Mouse (Mus musculus): ENCODE results near the gene Tst. TPM values are rescaled to one million over a fixed set of nuclear protein-coding genes. Genes with fewer than 3 reads are reported as not detected.

Tst gene
- total and polyA plus RNA-seq, 3 experiments = 0.56 to 2.0 (median 0.67) TPM

DNA sequence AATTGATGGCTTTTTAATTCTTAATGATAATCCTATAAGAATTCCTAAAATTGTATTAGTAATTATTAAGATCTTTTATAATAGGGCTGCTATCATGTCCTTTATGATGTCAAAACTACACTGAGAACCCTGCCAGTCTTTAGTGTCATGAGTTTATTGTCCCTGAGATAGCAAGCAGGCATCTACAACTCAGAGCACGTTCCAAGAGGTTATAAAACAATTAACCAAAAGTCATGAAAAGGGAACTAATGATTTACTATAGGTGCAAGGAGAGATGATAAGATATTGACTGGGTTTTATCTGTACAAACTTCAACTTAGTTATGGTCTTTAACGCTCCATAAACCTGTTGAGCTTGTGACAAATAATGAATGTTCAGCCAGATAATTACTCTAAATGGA is 39.8 kb downstream of the Tst start:
- Histone ChIP-seq H3K4me3 (replicated peaks in 1 of 3; ENCODE audit: low read depth in 2 of 3, low read length in 2 of 3, poor library complexity in 1 of 3) (no peak overlapping the region), H3K36me3 (replicated peaks in 1 of 2; ENCODE audit: control insufficient read depth in 1 of 2, insufficient read depth in 1 of 2, low read length in 1 of 2) (no peaks in the 10 kb centered on the region), H3K27me3 (replicated peaks) (peaks cover 54% of the 10 kb centered on the region), H3K9ac (ENCODE audit: insufficient read depth, low read depth) (no peak overlapping the region), H3K79me2 (replicated peaks; ENCODE audit: control insufficient read depth, extremely low read depth, insufficient read depth, poor library complexity, severe bottlenecking) (no peaks in the 10 kb centered on the region), H3K9me3 (replicated peaks; ENCODE audit: low read length) (peaks cover 11% of the 10 kb centered on the region), H3K27ac (ENCODE audit: insufficient read depth, low read depth) (no peak overlapping the region), H3K4me1 (ENCODE audit: control insufficient read depth in 1 of 2, insufficient read depth in 2 of 2) (peaks cover 2 to 14% of the 10 kb centered on the region in 2 experiments; a peak in 3 of 4 replicates), H3K4me2 (ENCODE audit: insufficient read depth, low read depth, poor library complexity, severe bottlenecking) (no peak overlapping the region)
- dilution Hi-C loops (cut with MboI; ENCODE audit: extremely low pct_ligation_motif_present, extremely low pct_unique_long_range_greater_than_20kb, low sequenced_read_pairs) = no loop called here
- in situ Hi-C loops (cut with MboI; ENCODE audit: low pct_ligation_motif_present, low pct_unique_long_range_greater_than_20kb, low sequenced_read_pairs) = loop anchor here (5.0 to 10.0 kb wide), 2 partner anchors 59 to 184 kb away; partner anchors contain the start of gene Kctd17
- DNase-seq (ENCODE audit: extremely low read depth) = no peak
- TF ChIP-seq RAD21 (IDR thresholded peaks at IDR 0.05; ENCODE audit: low read depth, low read length) (no peak), BHLHE40 (IDR thresholded peaks at IDR 0.05; ENCODE audit: low read depth, low read length) (no peak), RCOR1 (conservative IDR thresholded peaks at IDR 0.05; ENCODE audit: low read depth, low read length) (no peak), ZNF384 (IDR thresholded peaks at IDR 0.05; ENCODE audit: low read depth, low read length) (no peak), ZKSCAN1 (IDR thresholded peaks at IDR 0.05; ENCODE audit: borderline replicate concordance, low read depth, low read length) (no peak), PAX5 (IDR thresholded peaks at IDR 0.05; ENCODE audit: low read length) (no peak), SMC3 (IDR thresholded peaks at IDR 0.05; ENCODE audit: low read depth, low read length) (no peak), KAT2A (IDR thresholded peaks at IDR 0.05; ENCODE audit: insufficient replicate concordance, low read length) (no peak), IRF4 (IDR thresholded peaks at IDR 0.05; ENCODE audit: low read depth, low read length) (no peak)

DNA sequence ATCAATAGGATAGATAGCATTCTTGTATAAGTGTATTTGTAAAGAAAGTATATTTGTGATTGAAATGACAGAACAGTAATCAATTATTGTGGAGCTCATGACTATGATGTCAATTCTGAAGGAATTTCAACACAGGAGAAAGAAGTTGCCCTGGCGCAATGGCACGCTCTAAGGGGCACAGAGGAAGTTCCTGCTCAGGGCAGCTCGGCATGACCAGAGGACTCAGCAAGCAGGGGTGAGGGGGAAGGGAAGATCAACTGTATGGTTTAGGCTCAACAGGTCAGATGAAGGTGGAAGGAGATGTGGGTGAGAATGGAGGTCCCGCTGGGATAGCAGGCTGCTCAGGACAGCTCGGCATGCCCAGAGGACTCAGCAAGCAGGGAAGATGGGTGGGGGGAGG is 50.2 kb downstream of the Tst start:
- Histone ChIP-seq H3K9ac (ENCODE audit: insufficient read depth, low read depth) (no peak overlapping the region), H3K4me2 (ENCODE audit: insufficient read depth, low read depth, poor library complexity, severe bottlenecking) (no peak overlapping the region), H3K9me3 (replicated peaks; ENCODE audit: low read length) (peaks cover 4% of the 10 kb centered on the region), H3K79me2 (replicated peaks; ENCODE audit: control insufficient read depth, extremely low read depth, insufficient read depth, poor library complexity, severe bottlenecking) (no peaks in the 10 kb centered on the region), H3K36me3 (replicated peaks in 1 of 2; ENCODE audit: control insufficient read depth in 1 of 2, insufficient read depth in 1 of 2, low read length in 1 of 2) (peaks cover 4 to 5% of the 10 kb centered on the region in 2 experiments), H3K27me3 (replicated peaks) (peaks cover 31% of the 10 kb centered on the region), H3K27ac (ENCODE audit: insufficient read depth, low read depth) (no peak overlapping the region), H3K4me3 (replicated peaks in 1 of 3; ENCODE audit: low read depth in 2 of 3, low read length in 2 of 3, poor library complexity in 1 of 3) (no peak overlapping the region), H3K4me1 (ENCODE audit: control insufficient read depth in 1 of 2, insufficient read depth in 2 of 2) (peaks cover 6 to 18% of the 10 kb centered on the region in 2 experiments; a peak in 3 of 4 replicates)
- dilution Hi-C loops (cut with MboI; ENCODE audit: extremely low pct_ligation_motif_present, extremely low pct_unique_long_range_greater_than_20kb, low sequenced_read_pairs) (no loop called here), in situ Hi-C loops (cut with MboI; ENCODE audit: low pct_ligation_motif_present, low pct_unique_long_range_greater_than_20kb, low sequenced_read_pairs) (loop anchor here (10.0 kb wide), 1 partner anchor 179 kb away; the partner anchor contains the start of gene C1qtnf6)
- DNase-seq (ENCODE audit: extremely low read depth) = no peak
- TF ChIP-seq TBP (conservative IDR thresholded peaks at IDR 0.05; ENCODE audit: low read depth, low read length) (no peak), ZC3H11A (IDR thresholded peaks at IDR 0.05; ENCODE audit: low read depth, low read length) (no peak), POLR2AphosphoS2 (IDR thresholded peaks at IDR 0.05; ENCODE audit: low read depth, low read length) (no peak), ELF1 (IDR thresholded peaks at IDR 0.05; ENCODE audit: low read depth, low read length) (no peak), USF1 (IDR thresholded peaks at IDR 0.05; ENCODE audit: low read depth, low read length) (no peak), ZKSCAN1 (IDR thresholded peaks at IDR 0.05; ENCODE audit: borderline replicate concordance, low read depth, low read length) (no peak), JUN (IDR thresholded peaks at IDR 0.05; ENCODE audit: insufficient read depth, low read depth, low read length) (no peak), UBTF (IDR thresholded peaks at IDR 0.05; ENCODE audit: low read depth, low read length) (no peak), MYC (IDR thresholded peaks at IDR 0.05; ENCODE audit: low read depth, low read length) (no peak), IRF4 (IDR thresholded peaks at IDR 0.05; ENCODE audit: low read depth, low read length) (no peak)
